Mouse (Mus musculus): ENCODE data around the gene Tango2.

Gene Tango2

DNA sequence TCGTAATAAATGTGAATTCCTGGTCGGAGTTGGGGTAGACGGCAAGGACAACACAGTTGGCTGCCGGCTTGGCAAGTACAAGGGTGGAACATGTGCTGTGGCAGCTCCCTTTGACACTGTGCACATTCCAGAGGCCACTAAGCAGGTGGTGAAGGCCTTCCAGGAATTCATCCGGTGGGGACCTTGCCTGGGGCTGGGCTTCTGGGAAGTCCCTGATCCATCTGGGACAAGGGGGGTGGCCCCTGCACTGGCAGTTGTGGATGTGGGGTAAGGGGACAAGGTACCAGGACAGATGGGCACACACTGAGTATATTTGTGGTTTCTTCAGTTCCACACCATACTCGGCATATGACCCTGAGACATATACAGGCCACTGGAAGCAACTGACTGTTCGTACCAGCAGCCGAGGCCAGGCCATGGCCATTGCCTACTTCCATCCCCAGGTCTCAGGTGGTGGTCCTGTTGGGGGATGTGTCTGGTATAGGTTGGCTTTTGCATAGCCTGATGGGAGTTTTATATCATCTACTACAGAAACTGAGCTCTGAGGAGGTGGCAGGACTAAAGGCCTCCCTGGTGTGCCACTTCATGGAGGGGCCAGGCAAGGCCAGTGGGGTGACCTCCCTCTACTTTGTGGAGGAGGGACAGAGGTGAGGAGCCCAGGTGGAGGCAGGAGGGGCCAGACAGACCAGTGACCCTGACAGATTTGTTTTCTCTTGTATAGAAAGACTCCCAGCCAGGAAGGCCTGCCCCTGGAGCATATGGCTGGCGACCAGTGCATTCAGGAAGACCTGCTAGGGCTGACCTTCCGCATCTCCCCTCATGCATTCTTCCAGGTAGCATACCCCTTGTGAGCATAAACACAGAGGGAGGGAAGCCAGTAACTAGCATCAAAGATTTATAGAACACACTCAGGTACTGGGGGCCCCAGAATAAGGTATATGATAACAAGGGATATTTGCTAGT is 96.8 kb downstream of the Tango2 start:
- no peak for DNase-seq
